Mouse (Mus musculus): ENCODE measurements around the gene Senp5. TPM values are rescaled to one million over a fixed set of nuclear protein-coding genes. Genes with fewer than 3 reads are reported as not detected.
A peak's percentile ranks its signal among the peaks of the same experiment; 100 is the strongest.

Senp5 gene
- polyA plus RNA-seq, 1 experiment from 2014 or later: 11.5 TPM

- no peaks in the 10 kb centered on the region for H3K9me3 ChIP-seq (ENCODE audit: control insufficient read depth, low read length)
- peaks cover 20% of the 10 kb centered on the region for H3K27me3 ChIP-seq (ENCODE audit: control insufficient read depth, insufficient read depth, low read length)
- DNase-seq (ENCODE audit: low spot score) (peak; percentile 60), ATAC-seq (ENCODE audit: insufficient read depth, low FRiP score, low TSS enrichment) (no peak)
- no peak overlapping the region for H3K27ac ChIP-seq (ENCODE audit: low read depth, low read length)
- WGBS: 7% methylated on average over 36 of the region's 36 CpGs
- no peaks in the 10 kb centered on the region for H3K36me3 ChIP-seq (ENCODE audit: control insufficient read depth, insufficient read depth, low read length)
- peak overlapping the region; percentile 26 for H3K4me3 ChIP-seq (ENCODE audit: low read depth, low read length)
- H3K4me2 ChIP-seq (ENCODE audit: low read depth): peak overlapping the region; percentile 75
- H3K9ac ChIP-seq (ENCODE audit: low read length): peak overlapping the region; percentile 33
- peaks cover 16% of the 10 kb centered on the region; the same call in 1 of the 2 replicates for H3K4me1 ChIP-seq (ENCODE audit: control insufficient read depth, insufficient read depth, low read length)
These were observed 67.8 kb downstream of the Senp5 start for GRCm38 (mm10) chr16:31935091-31935979.

DNA sequence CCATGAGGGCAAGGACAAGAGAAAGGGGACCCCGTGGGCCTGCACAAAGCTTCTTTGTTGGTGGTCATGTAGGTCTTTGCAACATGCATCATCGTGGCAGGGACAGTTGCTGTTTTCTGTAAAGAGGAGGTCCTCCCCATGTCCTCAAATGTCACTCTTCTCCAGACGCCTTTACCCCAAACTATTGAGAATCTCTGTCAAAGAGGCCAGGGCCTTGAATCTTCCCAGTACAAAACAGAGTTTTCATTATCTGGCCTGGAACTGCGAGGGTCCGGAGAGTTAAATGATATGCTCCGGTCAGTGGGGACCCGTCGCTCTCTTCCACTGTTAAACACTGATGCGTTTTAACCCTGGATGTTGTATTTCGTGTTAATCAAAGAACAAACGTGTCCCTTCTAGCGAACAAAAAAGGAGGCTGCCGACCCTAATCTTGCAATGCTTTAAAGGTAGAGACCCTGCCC, 68.5 kb downstream of the Senp5 start:
- no peaks in the 10 kb centered on the region for H3K9me3 ChIP-seq (ENCODE audit: control insufficient read depth, low read length)
- 13% methylated on average over 13 of the region's 13 CpGs for whole genome bisulfite sequencing
- peaks cover 16% of the 10 kb centered on the region; the same call in 1 of the 2 replicates for H3K4me1 ChIP-seq (ENCODE audit: control insufficient read depth, insufficient read depth, low read length)
- H3K27me3 ChIP-seq (ENCODE audit: control insufficient read depth, insufficient read depth, low read length): peaks cover 20% of the 10 kb centered on the region
- H3K27ac ChIP-seq (ENCODE audit: low read depth, low read length): no peak overlapping the region
- H3K36me3 ChIP-seq (ENCODE audit: control insufficient read depth, insufficient read depth, low read length): no peaks in the 10 kb centered on the region
- ATAC-seq (ENCODE audit: insufficient read depth, low FRiP score, low TSS enrichment): no peak
- peak overlapping the region; percentile 26; the same call in 1 of the 2 replicates for H3K4me3 ChIP-seq (ENCODE audit: low read depth, low read length)
- H3K9ac ChIP-seq (ENCODE audit: low read length): peak overlapping the region; percentile 62
- no peak for DNase-seq (ENCODE audit: low spot score)
- peak overlapping the region; percentile 75 for H3K4me2 ChIP-seq (ENCODE audit: low read depth)

DNA sequence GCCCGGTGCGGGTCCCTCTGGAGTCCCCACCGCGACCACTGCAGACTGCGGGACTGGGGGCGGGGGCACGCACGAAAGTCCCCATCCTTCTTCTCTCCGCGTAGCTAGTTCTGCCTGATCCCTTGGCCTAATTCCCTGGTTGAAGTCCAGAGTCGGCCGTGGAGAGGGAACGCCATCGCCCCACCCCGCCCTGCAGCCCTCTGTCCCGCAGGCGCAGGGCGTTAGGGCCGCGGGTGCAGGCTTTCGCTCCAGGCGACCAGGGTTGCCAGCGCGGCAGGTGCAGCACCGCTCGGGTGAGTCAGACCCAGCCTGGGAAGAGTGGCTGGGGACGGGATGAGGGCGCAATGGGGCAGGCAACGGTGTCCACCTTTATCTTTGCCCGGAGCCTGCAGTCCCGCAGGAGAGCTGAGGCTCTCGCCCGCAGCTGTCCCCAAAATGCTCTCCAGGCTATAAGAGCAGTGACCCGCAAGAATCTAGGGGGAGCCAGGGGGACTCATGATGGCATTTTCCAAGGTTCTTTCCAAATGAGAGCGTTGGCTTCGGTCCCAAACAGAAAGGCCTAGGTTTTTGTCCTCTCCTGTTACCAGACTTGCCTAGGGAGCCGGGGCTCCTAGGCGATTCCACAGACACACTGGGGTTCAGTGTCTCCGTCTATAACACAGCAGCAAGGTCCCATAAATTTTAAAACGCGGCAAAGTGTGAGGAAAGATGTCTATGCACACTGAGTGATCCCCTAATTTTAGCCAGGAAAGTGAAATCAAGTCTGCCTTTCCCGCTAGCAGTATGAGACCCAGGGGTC, 69.1 kb downstream of the Senp5 start, which contains the start of gene Pigz:
Pigz (plus strand) TSS at position 101 of the 799 bp plus-strand sequence.
- DNase-seq (ENCODE audit: low spot score) (peak; percentile 36), ATAC-seq (ENCODE audit: insufficient read depth, low FRiP score, low TSS enrichment) (no peak)
- peak within 1 kb of the TSS; percentile 62 for H3K9ac ChIP-seq (ENCODE audit: low read length)
- H3K9me3 ChIP-seq (ENCODE audit: control insufficient read depth, low read length): no peaks in the 10 kb centered on the region
- peak within 1 kb of the TSS; percentile 41 for H3K4me3 ChIP-seq (ENCODE audit: low read depth, low read length)
- peak within 1 kb of the TSS; percentile 85 for H3K27ac ChIP-seq (ENCODE audit: low read depth, low read length)
- H3K36me3 ChIP-seq (ENCODE audit: control insufficient read depth, insufficient read depth, low read length): no peaks in the 10 kb centered on the region
- H3K27me3 ChIP-seq (ENCODE audit: control insufficient read depth, insufficient read depth, low read length): peaks cover 20% of the 10 kb centered on the region
- peaks cover 16% of the 10 kb centered on the region; the same call in 1 of the 2 replicates for H3K4me1 ChIP-seq (ENCODE audit: control insufficient read depth, insufficient read depth, low read length)
- H3K4me2 ChIP-seq (ENCODE audit: low read depth): peak within 1 kb of the TSS; percentile 75
- WGBS: 6% methylated on average over 42 of the region's 42 CpGs

DNA sequence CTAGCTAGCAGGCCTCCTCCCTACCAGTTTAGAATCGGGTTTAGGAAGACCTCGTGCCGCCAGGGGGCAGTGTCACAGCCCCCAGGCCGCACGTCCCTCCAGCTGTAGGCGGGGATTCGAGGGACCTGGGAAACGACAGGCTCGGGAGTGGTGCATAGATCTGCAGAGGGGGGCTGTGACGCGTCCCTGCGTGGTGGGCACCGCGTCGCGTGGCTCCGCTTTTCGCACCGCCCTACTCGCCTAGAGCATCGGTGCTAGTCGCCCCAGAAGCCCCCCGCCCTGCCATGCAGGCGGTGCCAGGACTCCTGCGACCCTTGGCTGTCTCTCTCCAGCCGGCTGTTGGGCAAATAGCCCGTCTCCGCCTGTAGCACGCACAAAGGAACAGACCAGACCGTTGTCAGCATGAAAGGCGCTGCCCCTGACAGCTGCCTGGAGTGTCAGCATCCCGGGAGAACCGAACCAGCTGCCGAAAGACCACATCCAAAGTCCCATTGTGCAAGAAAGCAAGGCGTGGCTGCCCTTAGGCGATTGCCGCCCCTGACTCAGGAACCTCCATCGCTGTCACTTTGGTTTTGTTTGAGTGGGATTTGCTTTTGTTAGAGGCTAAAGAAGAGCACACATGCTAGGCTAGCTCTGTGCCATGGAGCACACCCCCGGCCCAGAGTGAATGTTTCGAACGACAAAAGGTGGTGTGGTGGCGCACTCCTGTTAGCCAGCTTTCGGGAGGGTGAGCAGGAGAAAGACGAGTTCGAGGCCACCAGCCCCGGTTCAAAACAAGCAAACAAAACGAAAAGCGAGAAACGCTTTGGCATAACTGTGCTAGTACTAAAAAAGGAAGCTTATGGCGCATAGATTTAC, 70.0 kb downstream of the Senp5 start:
- Histone ChIP-seq H3K4me2 (ENCODE audit: low read depth) (peak overlapping the region; percentile 75), H3K9me3 (ENCODE audit: control insufficient read depth, low read length) (no peaks in the 10 kb centered on the region), H3K9ac (ENCODE audit: low read length) (peak overlapping the region; percentile 62), H3K27ac (ENCODE audit: low read depth, low read length) (peak overlapping the region; percentile 85), H3K4me3 (ENCODE audit: low read depth, low read length) (peak overlapping the region; percentile 41), H3K27me3 (ENCODE audit: control insufficient read depth, insufficient read depth, low read length) (peaks cover 20% of the 10 kb centered on the region), H3K36me3 (ENCODE audit: control insufficient read depth, insufficient read depth, low read length) (no peaks in the 10 kb centered on the region), H3K4me1 (ENCODE audit: control insufficient read depth, insufficient read depth, low read length) (peaks cover 16% of the 10 kb centered on the region; the same call in 1 of the 2 replicates)
- 1% methylated on average over 50 of the region's 50 CpGs for WGBS
- DNase-seq (ENCODE audit: low spot score): peak; percentile 96
- ATAC-seq (ENCODE audit: insufficient read depth, low FRiP score, low TSS enrichment): peak; percentile 89

- Histone ChIP-seq H3K4me2 (ENCODE audit: low read depth) (no peak overlapping the region), H3K9ac (ENCODE audit: low read length) (no peak overlapping the region; the same call in 1 of the 2 replicates), H3K36me3 (ENCODE audit: control insufficient read depth, insufficient read depth, low read length) (no peaks in the 10 kb centered on the region)
These were observed 70.8 kb downstream of the Senp5 start for GRCm38 (mm10) chr16:31932255-31932654.

GRCm38 (mm10) chr16:31931330-31931729, 71.8 kb downstream of the Senp5 start:
- Histone ChIP-seq H3K9me3 (ENCODE audit: control insufficient read depth, low read length) (no peaks in the 10 kb centered on the region), H3K9ac (ENCODE audit: low read length) (no peak overlapping the region), H3K36me3 (ENCODE audit: control insufficient read depth, insufficient read depth, low read length) (no peaks in the 10 kb centered on the region), H3K4me2 (ENCODE audit: low read depth) (no peak overlapping the region), H3K27ac (ENCODE audit: low read depth, low read length) (no peak overlapping the region), H3K27me3 (ENCODE audit: control insufficient read depth, insufficient read depth, low read length) (peaks cover 20% of the 10 kb centered on the region), H3K4me3 (ENCODE audit: low read depth, low read length) (no peak overlapping the region), H3K4me1 (ENCODE audit: control insufficient read depth, insufficient read depth, low read length) (peaks cover 16% of the 10 kb centered on the region; the same call in 1 of the 2 replicates)
- DNase-seq (ENCODE audit: low spot score): no peak
- WGBS: 58% methylated on average over 17 of the region's 17 CpGs
- ATAC-seq (ENCODE audit: insufficient read depth, low FRiP score, low TSS enrichment): no peak

More at GRCm38 (mm10) chr16:31932255-31932654, 70.8 kb downstream of the Senp5 start:
- Histone ChIP-seq H3K27ac (ENCODE audit: low read depth, low read length) (peak overlapping the region; percentile 85), H3K9me3 (ENCODE audit: control insufficient read depth, low read length) (no peaks in the 10 kb centered on the region), H3K27me3 (ENCODE audit: control insufficient read depth, insufficient read depth, low read length) (peaks cover 20% of the 10 kb centered on the region), H3K4me3 (ENCODE audit: low read depth, low read length) (no peak overlapping the region), H3K4me1 (ENCODE audit: control insufficient read depth, insufficient read depth, low read length) (peaks cover 16% of the 10 kb centered on the region; the same call in 1 of the 2 replicates)
- ATAC-seq (ENCODE audit: insufficient read depth, low FRiP score, low TSS enrichment) (peak; percentile 13; the same call in 1 of the 2 replicates), DNase-seq (ENCODE audit: low spot score) (no peak)
- 48% methylated on average over 5 of the region's 5 CpGs for WGBS

- no peak for DNase-seq (ENCODE audit: low spot score)
- H3K9me3 ChIP-seq (ENCODE audit: control insufficient read depth, low read length): no peaks in the 10 kb centered on the region
- H3K27me3 ChIP-seq (ENCODE audit: control insufficient read depth, insufficient read depth, low read length): no peaks in the 10 kb centered on the region
- 86% methylated on average over 5 of the region's 5 CpGs for WGBS
- no peak overlapping the region for H3K27ac ChIP-seq (ENCODE audit: low read depth, low read length)
- no peaks in the 10 kb centered on the region for H3K36me3 ChIP-seq (ENCODE audit: control insufficient read depth, insufficient read depth, low read length)
- ATAC-seq (ENCODE audit: insufficient read depth, low FRiP score, low TSS enrichment): no peak
- no peak overlapping the region for H3K9ac ChIP-seq (ENCODE audit: low read length)
- no peak overlapping the region for H3K4me3 ChIP-seq (ENCODE audit: low read depth, low read length)
- no peaks in the 10 kb centered on the region; the same call in 1 of the 2 replicates for H3K4me1 ChIP-seq (ENCODE audit: control insufficient read depth, insufficient read depth, low read length)
- H3K4me2 ChIP-seq (ENCODE audit: low read depth): no peak overlapping the region
These were observed 75.7 kb downstream of the Senp5 start for GRCm38 (mm10) chr16:31927412-31927811.
